Comparison of ENCODE assay signal across 25 mouse cellular contexts in the genomic region with DNA sequence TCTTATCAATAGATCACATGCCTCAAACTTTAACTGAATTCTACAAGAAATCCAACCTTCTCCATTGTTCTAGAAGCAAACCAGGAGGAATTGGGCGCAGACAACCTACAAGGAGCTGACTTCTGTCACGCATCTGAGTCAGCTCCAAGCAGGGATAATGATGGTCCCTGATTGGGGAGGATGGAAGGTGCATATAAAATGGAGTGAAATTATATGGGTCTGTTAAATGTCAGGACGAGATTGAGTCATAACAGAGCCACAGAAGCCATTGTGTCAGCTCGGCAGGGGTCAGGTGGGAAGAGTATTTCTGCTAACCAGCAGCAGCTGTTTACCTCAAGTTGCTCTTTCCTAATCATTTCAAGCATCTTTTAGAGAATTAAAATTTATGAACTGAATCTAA.
DNase-seq lines count a peak whose midpoint lies in the region; ATAC-seq lines count a peak whose summit lies in the region.
"Had no signal": no experiment of that assay in that cellular context is flagged by ENCODE, and none has a peak within 500 bp of the region (broad histone marks: within the 10 kb centered on the region; RNA-seq: fewer than 3 reads in every experiment).

No protein-coding gene starts in this region.

- no peak for ATAC-seq in forebrain, embryonic 14.5 days
- ATAC-seq: CD4-positive, CD25-positive, alpha-beta regulatory T cell, adult 4 months; forebrain, embryonic 15.5 days; intestine, embryonic 16.5 days; liver, embryonic 12.5 days; liver, postnatal 0 days had no signal

- H3K36me3 ChIP-seq in forebrain, embryonic 14.5 days (ENCODE audit: control insufficient read depth, insufficient read depth, low read length) = no peaks in the 10 kb centered on the region
- H3K36me3 ChIP-seq: forebrain, embryonic 15.5 days; hindbrain, embryonic 13.5 days; liver, embryonic 12.5 days; stomach, embryonic 15.5 days had no signal

- H3K4me1 ChIP-seq in forebrain, embryonic 14.5 days (ENCODE audit: control insufficient read depth, insufficient read depth, low read length) = no peaks in the 10 kb centered on the region
- H3K4me1 ChIP-seq: liver, embryonic 12.5 days; stomach, embryonic 15.5 days had no signal

- no peaks in the 10 kb centered on the region for H3K27me3 ChIP-seq in forebrain, embryonic 14.5 days (replicated peaks; ENCODE audit: control insufficient read depth, insufficient read depth, low read length)
- H3K27me3 ChIP-seq: forebrain, embryonic 15.5 days; hindbrain, embryonic 13.5 days; liver, embryonic 12.5 days; stomach, embryonic 15.5 days had no signal

- 70% methylated on average over 4 of the region's 4 CpGs for WGBS in forebrain, embryonic 14.5 days

- DNase-seq in heart, adult 11 months = peak; percentile 40
- no peak for DNase-seq in heart, postnatal 14 days
- peak; percentile 57 for DNase-seq in cerebellum, adult 11-12 months
- DNase-seq in cerebellum, adult 8-10 months = peak; percentile 53
- DNase-seq in cerebellum, postnatal 36 days = peak; percentile 60 to 64
- no peak for DNase-seq in forebrain, embryonic 14.5 days (ENCODE audit: low spot score)
- DNase-seq in right cerebral cortex, adult 2 months (ENCODE audit: low spot score in 2 of 2) = no peak
- DNase-seq: adrenal gland, postnatal 25 days; gastrocnemius, postnatal 14 days; heart, adult 18-20 months; heart, postnatal 4 days; kidney, adult 9 months; kidney, postnatal 14 days; liver, postnatal 0 days; lung, postnatal 36 days; retina, postnatal 1 day; right cerebral cortex, postnatal 25 days had no signal

- intact Hi-C loops in heart, postnatal 14 days (cut with DNase I) = no loop called here

- no peak overlapping the region for H3K9ac ChIP-seq in forebrain, embryonic 14.5 days (ENCODE audit: low read length)
- H3K9ac ChIP-seq: forebrain, embryonic 15.5 days; hindbrain, embryonic 13.5 days; liver, embryonic 12.5 days; liver, postnatal 0 days; stomach, embryonic 15.5 days had no signal

- H3K27ac ChIP-seq in forebrain, embryonic 14.5 days (ENCODE audit: low read depth, low read length) = no peak overlapping the region
- H3K27ac ChIP-seq: forebrain, embryonic 15.5 days; hindbrain, embryonic 13.5 days; liver, embryonic 12.5 days; stomach, embryonic 15.5 days had no signal

- no peaks in the 10 kb centered on the region for H3K9me3 ChIP-seq in forebrain, embryonic 14.5 days (replicated peaks; ENCODE audit: control insufficient read depth, low read length)
- H3K9me3 ChIP-seq: forebrain, embryonic 15.5 days; hindbrain, embryonic 13.5 days; liver, embryonic 12.5 days; stomach, embryonic 15.5 days had no signal

- no peak overlapping the region for H3K4me2 ChIP-seq in forebrain, embryonic 14.5 days (ENCODE audit: low read length)
- H3K4me2 ChIP-seq: forebrain, embryonic 15.5 days; heart, embryonic 11.5 days; hindbrain, embryonic 13.5 days; liver, embryonic 12.5 days; midbrain, embryonic 11.5 days; stomach, embryonic 15.5 days had no signal

- H3K4me3 ChIP-seq in forebrain, embryonic 14.5 days (ENCODE audit: low read depth, low read length) = no peak overlapping the region
- H3K4me3 ChIP-seq: forebrain, embryonic 15.5 days; hindbrain, embryonic 13.5 days; liver, embryonic 12.5 days; stomach, embryonic 15.5 days had no signal

Comparison
In these comparisons a context has a peak if more than half of its experiments do, and no peak if none do; other contexts are left out.
1. DNase-seq: peak in heart, adult 11 months (single experiment), cerebellum, adult 11-12 months (single experiment), cerebellum, adult 8-10 months (single experiment) and cerebellum, postnatal 36 days (2 of 2); none in heart, postnatal 14 days (0 of 2), forebrain, embryonic 14.5 days (single experiment) and right cerebral cortex, adult 2 months (0 of 2).